In the genomic region with DNA sequence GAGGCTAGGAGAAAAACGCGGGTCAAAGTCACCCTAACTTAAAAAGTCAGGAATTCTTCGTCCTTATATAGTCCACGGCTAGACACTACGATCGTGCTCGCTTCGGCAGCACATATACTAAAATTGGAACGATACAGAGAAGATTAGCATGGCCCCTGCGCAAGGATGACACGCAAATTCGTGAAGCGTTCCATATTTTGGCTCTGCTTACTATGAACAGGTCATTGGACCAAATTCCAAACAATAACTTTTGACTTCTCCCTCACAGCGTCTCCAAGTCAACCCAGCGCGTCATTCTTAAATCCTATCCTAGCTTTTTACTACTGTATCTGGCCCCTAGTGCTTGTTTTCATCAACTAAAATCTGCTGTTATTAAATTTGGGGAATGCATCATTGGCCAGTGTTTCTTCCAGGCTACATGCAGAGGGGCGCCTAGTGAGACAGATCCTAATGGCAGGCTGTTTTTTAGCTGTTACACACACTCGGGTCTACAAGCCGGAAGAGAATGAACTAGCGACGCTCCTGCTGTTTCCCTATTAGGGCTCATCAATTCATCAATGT, we compare ENCODE assay signal across 8 mouse cellular contexts.
DNase-seq lines count a peak whose midpoint lies in the region; ATAC-seq and TF ChIP-seq lines count a peak whose summit lies in the region.

No protein-coding gene starts in this region.

- peak; percentile 33 for ATAC-seq in granulocyte monocyte progenitor cell, adult 5-6 weeks (replicated peaks; ENCODE audit: poor library complexity, severe bottlenecking)
- peak; percentile 80 for ATAC-seq in limb, embryonic 15.5 days (ENCODE audit: insufficient number of reproducible peaks, low FRiP score, low TSS enrichment, low read depth)

- TF ChIP-seq CTCF in CH12.LX (conservative IDR thresholded peaks at IDR 0.05 in 1 of 2, IDR thresholded peaks at IDR 0.05 in 1 of 2; ENCODE audit: low read depth in 2 of 2, low read length in 2 of 2), result no peak

- in situ Hi-C loops in CH12.LX (cut with MboI; ENCODE audit: low pct_ligation_motif_present, low pct_unique_long_range_greater_than_20kb, low sequenced_read_pairs), result loop anchor here (25.0 kb wide), 1 partner anchor 216 kb away; no protein-coding TSS in a partner anchor

- no peaks in the 10 kb centered on the region for H3K27me3 ChIP-seq in CH12.LX (replicated peaks)
- H3K27me3 ChIP-seq in embryonic facial prominence, embryonic 10.5 days (replicated peaks; ENCODE audit: low read depth, poor library complexity, severe bottlenecking), result no peaks in the 10 kb centered on the region
- H3K27me3 ChIP-seq in limb, embryonic 15.5 days, result no peaks in the 10 kb centered on the region
- H3K27me3 ChIP-seq in myocyte (ENCODE audit: control insufficient read depth, insufficient read depth, insufficient read length), result no peaks in the 10 kb centered on the region

- H3K4me2 ChIP-seq in CH12.LX (ENCODE audit: insufficient read depth, low read depth, poor library complexity, severe bottlenecking), result peak overlapping the region; percentile 90
- peak overlapping the region; percentile 83 for H3K4me2 ChIP-seq in limb, embryonic 15.5 days
- H3K4me2 ChIP-seq in myocyte (ENCODE audit: low read depth), result peak overlapping the region; percentile 95

- H3K36me3 ChIP-seq in CH12.LX (replicated peaks in 1 of 2; ENCODE audit: control insufficient read depth in 1 of 2, insufficient read depth in 1 of 2, low read length in 1 of 2) (no peaks in the 10 kb centered on the region), myocyte (ENCODE audit: control insufficient read depth, insufficient read depth) (no peaks in the 10 kb centered on the region)
- H3K36me3 ChIP-seq in embryonic facial prominence, embryonic 10.5 days (replicated peaks), result no peaks in the 10 kb centered on the region
- no peaks in the 10 kb centered on the region for H3K36me3 ChIP-seq in limb, embryonic 15.5 days

- H3K4me3 ChIP-seq in CH12.LX (replicated peaks in 1 of 3; ENCODE audit: low read depth in 2 of 3, low read length in 2 of 3, poor library complexity in 1 of 3) (peak overlapping the region; percentile 85 to 93 (median 90)), myocyte (peak overlapping the region; percentile 59)
- H3K4me3 ChIP-seq in embryonic facial prominence, embryonic 10.5 days, result peak overlapping the region; percentile 71
- H3K4me3 ChIP-seq in limb, embryonic 15.5 days, result peak overlapping the region; percentile 75

- peak; percentile 78 for DNase-seq in CH12.LX (ENCODE audit: extremely low read depth)
- DNase-seq in Muller cell, postnatal 12 days (ENCODE audit: inconsistent ontology term), result peak; percentile 91
- DNase-seq in embryonic facial prominence, embryonic 10.5 days (ENCODE audit: low spot score), result peak; percentile 64
- DNase-seq in kidney, adult 9 months, result peak; percentile 92
- DNase-seq in urinary bladder, adult 2 months (ENCODE audit: low spot score), result no peak

- peaks cover 4% of the 10 kb centered on the region for H3K9me3 ChIP-seq in CH12.LX (replicated peaks; ENCODE audit: low read length)
- no peaks in the 10 kb centered on the region for H3K9me3 ChIP-seq in embryonic facial prominence, embryonic 10.5 days
- H3K9me3 ChIP-seq in limb, embryonic 15.5 days, result no peaks in the 10 kb centered on the region

- H3K4me1 ChIP-seq in CH12.LX (ENCODE audit: control insufficient read depth in 1 of 2, insufficient read depth in 2 of 2), result peaks cover 3 to 15% of the 10 kb centered on the region in 2 experiments; a peak in 3 of 4 replicates
- H3K4me1 ChIP-seq in embryonic facial prominence, embryonic 10.5 days, result peaks cover 10% of the 10 kb centered on the region
- H3K4me1 ChIP-seq in limb, embryonic 15.5 days, result peaks cover 10% of the 10 kb centered on the region

- no peak for TF ChIP-seq POLR2A in CH12.LX (IDR thresholded peaks at IDR 0.05; ENCODE audit: low read depth, low read length)
- no peak for TF ChIP-seq POLR2A in myocyte (IDR thresholded peaks at IDR 0.05; ENCODE audit: insufficient read length, low read depth)

- under 1% methylated on average over 21 of the region's 21 CpGs for WGBS in embryonic facial prominence, embryonic 10.5 days
- under 1% methylated on average over 21 of the region's 21 CpGs for WGBS in limb, embryonic 15.5 days

- H3K9ac ChIP-seq in CH12.LX (ENCODE audit: insufficient read depth, low read depth), result peak overlapping the region; percentile 72; the same call in 1 of the 2 replicates
- H3K9ac ChIP-seq in limb, embryonic 15.5 days, result peak overlapping the region; percentile 69

- H3ac ChIP-seq in myocyte (ENCODE audit: control insufficient read depth, insufficient read length), result peak overlapping the region; percentile 90

- H3K79me2 ChIP-seq in CH12.LX (replicated peaks; ENCODE audit: control insufficient read depth, extremely low read depth, insufficient read depth, poor library complexity, severe bottlenecking) (no peaks in the 10 kb centered on the region), myocyte (ENCODE audit: control insufficient read depth, insufficient read depth) (no peaks in the 10 kb centered on the region)

- TF ChIP-seq EP300 in CH12.LX (IDR thresholded peaks at IDR 0.05; ENCODE audit: low read length), result no peak

- dilution Hi-C loops in CH12.LX (cut with MboI; ENCODE audit: extremely low pct_ligation_motif_present, extremely low pct_unique_long_range_greater_than_20kb, low sequenced_read_pairs), result no loop called here

- no peak for TF ChIP-seq RAD21 in CH12.LX (IDR thresholded peaks at IDR 0.05; ENCODE audit: low read depth, low read length)

- H3K27ac ChIP-seq in CH12.LX (ENCODE audit: insufficient read depth, low read depth), result peak overlapping the region; percentile 37
- H3K27ac ChIP-seq in embryonic facial prominence, embryonic 10.5 days (replicated peaks), result peak overlapping the region; percentile 97
- H3K27ac ChIP-seq in limb, embryonic 15.5 days, result peak overlapping the region; percentile 95

TF ChIP-seq in CH12.LX, 34 proteins besides CTCF, POLR2A, EP300 and RAD21 (continues in another document):
- no peak for TF ChIP-seq MYC (IDR thresholded peaks at IDR 0.05; ENCODE audit: low read depth, low read length)
- no peak for TF ChIP-seq MAX (IDR thresholded peaks at IDR 0.05; ENCODE audit: low read length)
- TF ChIP-seq JUND (conservative IDR thresholded peaks at IDR 0.05; ENCODE audit: low read depth, low read length), result no peak; the same call in 1 of the 2 replicates
- no peak for TF ChIP-seq CHD2 (IDR thresholded peaks at IDR 0.05; ENCODE audit: low read length)
- no peak for TF ChIP-seq ZC3H11A (IDR thresholded peaks at IDR 0.05; ENCODE audit: low read depth, low read length)
- no peak for TF ChIP-seq CHD1 (IDR thresholded peaks at IDR 0.05; ENCODE audit: low read depth, low read length)
- no peak for TF ChIP-seq UBTF (IDR thresholded peaks at IDR 0.05; ENCODE audit: low read depth, low read length)
- no peak for TF ChIP-seq ZMIZ1 (IDR thresholded peaks at IDR 0.05; ENCODE audit: low read depth, low read length)
- no peak for TF ChIP-seq ETS1 (conservative IDR thresholded peaks at IDR 0.05; ENCODE audit: low read depth, low read length)
- no peak for TF ChIP-seq MAZ (IDR thresholded peaks at IDR 0.05; ENCODE audit: low read depth, low read length)
- TF ChIP-seq TBP (conservative IDR thresholded peaks at IDR 0.05; ENCODE audit: low read depth, low read length), result peak; percentile 99
- TF ChIP-seq MXI1 (IDR thresholded peaks at IDR 0.05; ENCODE audit: low read depth, low read length), result peak; percentile 64; the same call in 1 of the 2 replicates
- TF ChIP-seq RCOR1 (conservative IDR thresholded peaks at IDR 0.05; ENCODE audit: low read depth, low read length), result no peak
- no peak for TF ChIP-seq JUN (IDR thresholded peaks at IDR 0.05; ENCODE audit: insufficient read depth, low read depth, low read length)
- TF ChIP-seq ZNF384 (IDR thresholded peaks at IDR 0.05; ENCODE audit: low read depth, low read length), result no peak
- TF ChIP-seq E2F4 (IDR thresholded peaks at IDR 0.05; ENCODE audit: insufficient replicate concordance, low read depth, low read length), result no peak
- TF ChIP-seq BHLHE40 (IDR thresholded peaks at IDR 0.05; ENCODE audit: low read depth, low read length), result no peak
- peak; percentile 15 for TF ChIP-seq HCFC1 (IDR thresholded peaks at IDR 0.05; ENCODE audit: low read depth, low read length)
- TF ChIP-seq GABPA (IDR thresholded peaks at IDR 0.05; ENCODE audit: insufficient replicate concordance, low read depth, low read length), result no peak

TF ChIP-seq in myocyte, 11 proteins besides CTCF, POLR2A, EP300 and RAD21:
- TF ChIP-seq SRF (IDR thresholded peaks at IDR 0.05; ENCODE audit: control insufficient read depth, insufficient read length, low read depth), result no peak
- no peak for TF ChIP-seq E2F4 (IDR thresholded peaks at IDR 0.05; ENCODE audit: insufficient read depth)
- no peak for TF ChIP-seq TCF12 (IDR thresholded peaks at IDR 0.05; ENCODE audit: insufficient read depth, poor library complexity, severe bottlenecking)
- no peak for TF ChIP-seq TCF3 (IDR thresholded peaks at IDR 0.05; ENCODE audit: insufficient read length, low read depth)
- no peak for TF ChIP-seq MAX (IDR thresholded peaks at IDR 0.05; ENCODE audit: low read depth)
- TF ChIP-seq MYOD1 (IDR thresholded peaks at IDR 0.05; ENCODE audit: control insufficient read depth in 1 of 3, insufficient read length in 2 of 3, low read depth in 2 of 3), result no peak
- TF ChIP-seq CEBPB (IDR thresholded peaks at IDR 0.05; ENCODE audit: insufficient read depth, poor library complexity, severe bottlenecking), result 0 out of 2 replicates have a peak, but pooled peaks have one; percentile 41

Comparison
In these comparisons a context has a peak if more than half of its experiments do, and no peak if none do; other contexts are left out.
1. H3K27ac ChIP-seq: peak in every context shown above with its lines; median percentile 97 in embryonic facial prominence, embryonic 10.5 days; 95 in limb, embryonic 15.5 days; 37 in CH12.LX.